Mouse (Mus musculus): ENCODE data around the gene Hspa14.

DNA sequence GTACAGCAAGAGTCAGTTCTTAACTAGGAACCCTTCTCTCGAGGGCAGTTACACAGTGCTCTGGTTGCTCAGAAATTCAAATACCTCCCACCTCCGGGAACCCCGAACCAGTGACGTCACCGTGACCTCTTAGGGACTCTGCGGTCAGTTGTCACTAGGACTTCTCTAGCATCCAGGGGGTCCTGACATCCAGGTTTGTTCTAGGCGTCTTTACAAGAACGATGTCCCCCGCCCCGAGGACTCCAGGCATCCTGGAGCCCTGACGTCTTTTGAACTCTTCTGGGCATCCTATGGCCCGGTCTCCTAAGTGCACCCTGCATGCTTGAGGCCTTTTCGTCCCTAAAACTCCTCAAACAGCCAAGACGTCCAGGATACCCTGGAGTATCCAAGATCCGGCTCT, 538 bp downstream of the Hspa14 start:
- TF ChIP-seq CTCF (IDR thresholded peaks at IDR 0.05; ENCODE audit: extremely low read depth, insufficient read depth, insufficient read length, insufficient replicate concordance) (no peak), POLR2A (IDR thresholded peaks at IDR 0.05; ENCODE audit: low read depth, low read length) (no peak)

Measured in spleen, adult 2 months (tissue).